Mouse (Mus musculus) midbrain, embryonic 12.5 days (tissue): Measurements from ENCODE around the gene Gne. TPM values are rescaled to one million over a fixed set of nuclear protein-coding genes. Genes with fewer than 3 reads are reported as not detected.
A peak's percentile ranks its signal among the peaks of the same experiment; 100 is the strongest.

ENCODE experiments used
- ATAC-seq: fragments of 200-750 bp; cut with Nextera tagmentation; 2 replicates; pipeline ENCODE4 v1.8.0; 2017; ENCODE audit warnings: low read depth, moderate TSS enrichment, moderate library complexity; ENCODE audit not compliant: low FRiP score
- H3K27ac ChIP-seq: fragments of 300-500 bp; sonication (generic); replicated peaks from 2 replicates; pipeline ENCODE4 v1.5.1; 2016; ENCODE audit warnings: mild to moderate bottlenecking
- H3K27me3 ChIP-seq: fragments of 300-500 bp; sonication (generic); 2 replicates; pipeline ENCODE4 v1.6.1; 2016; ENCODE audit warnings: mild to moderate bottlenecking
- H3K36me3 ChIP-seq: fragments of 300-500 bp; sonication (generic); 2 replicates; pipeline ENCODE4 v1.6.1; 2016
- H3K4me1 ChIP-seq: fragments of 300-500 bp; sonication (generic); 2 replicates; pipeline ENCODE4 v1.6.1; 2016
- H3K4me2 ChIP-seq: fragments of 300-500 bp; sonication (generic); replicated peaks from 2 replicates; pipeline ENCODE4 v1.6.1; 2016; ENCODE audit warnings: mild to moderate bottlenecking, moderate library complexity
- H3K4me3 ChIP-seq: fragments of 300-500 bp; sonication (generic); 2 replicates; pipeline ENCODE4 v1.5.1; 2016; ENCODE audit warnings: mild to moderate bottlenecking
- H3K9ac ChIP-seq: fragments of 300-500 bp; sonication (generic); replicated peaks from 2 replicates; pipeline ENCODE4 v1.6.1; 2016; ENCODE audit warnings: mild to moderate bottlenecking, moderate library complexity
- H3K9me3 ChIP-seq: fragments of 300-500 bp; sonication (generic); 2 replicates; pipeline ENCODE4 v1.6.1; 2016; ENCODE audit warnings: mild to moderate bottlenecking
- WGBS: fragments of 180-500 bp; shearing (Covaris S2); methylation state at CpG from one replicate; pipeline ENCODE4 v1.1.7; 2016; 5-methylcytosine and 5-hydroxymethylcytosine counted together
- polyA plus RNA-seq: library from polyadenylated mRNA; unstranded; fragments of >200 nt; fragmentation: Nextera tagmentation; extraction: Ambion mirVana; gene quantifications from 2 replicates; pipeline ENCODE4 v1.2.1, GENCODE M21; 2016

Gne gene
- polyA plus RNA-seq, 1 experiment from 2014 or later: 15.6 TPM

- no peak for ATAC-seq
- Histone ChIP-seq H3K9me3 (no peaks in the 10 kb centered on the region), H3K9ac (peak overlapping the region; percentile 85), H3K4me2 (peak overlapping the region; percentile 90), H3K4me3 (peak overlapping the region; percentile 90), H3K36me3 (no peaks in the 10 kb centered on the region), H3K4me1 (peaks cover 16% of the 10 kb centered on the region), H3K27ac (no peak overlapping the region), H3K27me3 (peaks cover 34% of the 10 kb centered on the region)
- WGBS: 18% methylated on average over 11 of the region's 11 CpGs
These were observed 12.2 kb downstream of the Gne start for GRCm38 (mm10) chr4:44071741-44072145.

GRCm38 (mm10) chr4:44070641-44071040, 13.3 kb downstream of the Gne start:
- H3K9ac ChIP-seq: no peak overlapping the region
- no peak for ATAC-seq
- H3K4me2 ChIP-seq: no peak overlapping the region
- H3K27ac ChIP-seq: no peak overlapping the region
- 71% methylated on average over 4 of the region's 4 CpGs for WGBS
- peaks cover 16% of the 10 kb centered on the region for H3K4me1 ChIP-seq
- no peaks in the 10 kb centered on the region for H3K36me3 ChIP-seq
- no peaks in the 10 kb centered on the region for H3K9me3 ChIP-seq
- peaks cover 34% of the 10 kb centered on the region for H3K27me3 ChIP-seq
- no peak overlapping the region for H3K4me3 ChIP-seq

- Histone ChIP-seq H3K9ac (no peak overlapping the region), H3K9me3 (no peaks in the 10 kb centered on the region), H3K36me3 (no peaks in the 10 kb centered on the region), H3K27ac (no peak overlapping the region), H3K4me1 (peaks cover 16% of the 10 kb centered on the region), H3K4me3 (no peak overlapping the region), H3K4me2 (no peak overlapping the region), H3K27me3 (peaks cover 34% of the 10 kb centered on the region)
- no peak for ATAC-seq
- 93% methylated on average over 4 of the region's 4 CpGs for WGBS
These were observed 14.6 kb downstream of the Gne start for GRCm38 (mm10) chr4:44069411-44069810.

- WGBS: 34% methylated on average over 9 of the region's 9 CpGs
- H3K4me3 ChIP-seq: no peak overlapping the region
- H3K4me2 ChIP-seq: no peak overlapping the region
- no peaks in the 10 kb centered on the region for H3K36me3 ChIP-seq
- peaks cover 29% of the 10 kb centered on the region for H3K27me3 ChIP-seq
- peaks cover 16% of the 10 kb centered on the region for H3K4me1 ChIP-seq
- no peak overlapping the region for H3K9ac ChIP-seq
- ATAC-seq: no peak
- no peak overlapping the region for H3K27ac ChIP-seq
- no peaks in the 10 kb centered on the region for H3K9me3 ChIP-seq
These were observed 15.2 kb downstream of the Gne start for GRCm38 (mm10) chr4:44068736-44069135.

GRCm38 (mm10) chr4:44066891-44067290, 17.1 kb downstream of the Gne start:
- no peak overlapping the region for H3K9ac ChIP-seq
- H3K4me3 ChIP-seq: no peak overlapping the region
- peaks cover 24% of the 10 kb centered on the region for H3K27me3 ChIP-seq
- no peak overlapping the region for H3K27ac ChIP-seq
- no peak for ATAC-seq
- no peaks in the 10 kb centered on the region for H3K9me3 ChIP-seq
- WGBS: 93% methylated on average over 6 of the region's 6 CpGs
- no peak overlapping the region for H3K4me2 ChIP-seq
- H3K4me1 ChIP-seq: peaks cover 15% of the 10 kb centered on the region
- H3K36me3 ChIP-seq: no peaks in the 10 kb centered on the region

GRCm38 (mm10) chr4:44065355-44066025, 18.5 kb downstream of the Gne start:
- Histone ChIP-seq H3K9ac (no peak overlapping the region), H3K9me3 (no peaks in the 10 kb centered on the region), H3K4me1 (peaks cover 5% of the 10 kb centered on the region; the same call in 1 of the 2 replicates), H3K27ac (no peak overlapping the region), H3K4me3 (no peak overlapping the region), H3K27me3 (peaks cover 14% of the 10 kb centered on the region), H3K4me2 (no peak overlapping the region), H3K36me3 (no peaks in the 10 kb centered on the region)
- WGBS: 42% methylated on average over 16 of the region's 16 CpGs
- ATAC-seq: 0 out of 2 replicates have a peak, but pooled peaks have one; percentile 63

GRCm38 (mm10) chr4:44062816-44063215, 21.2 kb downstream of the Gne start:
- peaks cover 5% of the 10 kb centered on the region for H3K27me3 ChIP-seq
- 92% methylated on average over 14 of the region's 14 CpGs for WGBS
- no peak overlapping the region for H3K9ac ChIP-seq
- H3K9me3 ChIP-seq: no peaks in the 10 kb centered on the region
- H3K27ac ChIP-seq: no peak overlapping the region
- ATAC-seq: no peak
- no peaks in the 10 kb centered on the region for H3K4me1 ChIP-seq
- H3K36me3 ChIP-seq: peaks cover 4% of the 10 kb centered on the region; the same call in 1 of the 2 replicates
- H3K4me3 ChIP-seq: no peak overlapping the region
- no peak overlapping the region for H3K4me2 ChIP-seq

GRCm38 (mm10) chr4:44062062-44062461, 21.9 kb downstream of the Gne start:
- no peaks in the 10 kb centered on the region for H3K4me1 ChIP-seq
- no peak overlapping the region for H3K27ac ChIP-seq
- H3K27me3 ChIP-seq: no peaks in the 10 kb centered on the region; the same call in 1 of the 2 replicates
- no peak overlapping the region for H3K4me3 ChIP-seq
- no peak for ATAC-seq
- peaks cover 4% of the 10 kb centered on the region; the same call in 1 of the 2 replicates for H3K36me3 ChIP-seq
- no peaks in the 10 kb centered on the region for H3K9me3 ChIP-seq
- WGBS: 70% methylated on average over 9 of the region's 9 CpGs
- no peak overlapping the region for H3K4me2 ChIP-seq
- H3K9ac ChIP-seq: no peak overlapping the region

GRCm38 (mm10) chr4:44059674-44060073, 24.3 kb downstream of the Gne start:
- 90% methylated on average over 13 of the region's 13 CpGs for WGBS
- no peak overlapping the region for H3K27ac ChIP-seq
- no peak overlapping the region for H3K4me2 ChIP-seq
- no peaks in the 10 kb centered on the region for H3K4me1 ChIP-seq
- peaks cover 4% of the 10 kb centered on the region; the same call in 1 of the 2 replicates for H3K36me3 ChIP-seq
- H3K4me3 ChIP-seq: no peak overlapping the region
- H3K9ac ChIP-seq: no peak overlapping the region
- no peak for ATAC-seq
- H3K27me3 ChIP-seq: no peaks in the 10 kb centered on the region; the same call in 1 of the 2 replicates
- H3K9me3 ChIP-seq: no peaks in the 10 kb centered on the region

GRCm38 (mm10) chr4:44049812-44050211, 34.2 kb downstream of the Gne start:
- 84% methylated on average over 5 of the region's 5 CpGs for WGBS
- Histone ChIP-seq H3K4me2 (no peak overlapping the region), H3K9me3 (no peaks in the 10 kb centered on the region), H3K36me3 (0 out of 2 replicates have a peak, but pooled peaks cover 3% of the 10 kb centered on the region), H3K9ac (no peak overlapping the region), H3K4me3 (no peak overlapping the region), H3K27ac (no peak overlapping the region), H3K4me1 (no peaks in the 10 kb centered on the region), H3K27me3 (peaks cover 34% of the 10 kb centered on the region)
- no peak for ATAC-seq

GRCm38 (mm10) chr4:44046066-44046465, 37.9 kb downstream of the Gne start:
- ATAC-seq: no peak
- no peak overlapping the region for H3K4me2 ChIP-seq

GRCm38 (mm10) chr4:44044685-44045356, 39.2 kb downstream of the Gne start:
- Histone ChIP-seq H3K36me3 (peaks cover 28% of the 10 kb centered on the region), H3K4me2 (no peak overlapping the region), H3K4me3 (no peak overlapping the region), H3K9ac (no peak overlapping the region), H3K4me1 (no peaks in the 10 kb centered on the region), H3K27me3 (peaks cover 58% of the 10 kb centered on the region), H3K27ac (no peak overlapping the region), H3K9me3 (no peaks in the 10 kb centered on the region)
- 96% methylated on average over 5 of the region's 5 CpGs for WGBS
- ATAC-seq: no peak

More at GRCm38 (mm10) chr4:44046066-44046465, 37.9 kb downstream of the Gne start:
- Histone ChIP-seq H3K9me3 (no peaks in the 10 kb centered on the region), H3K36me3 (peaks cover 19% of the 10 kb centered on the region), H3K27ac (no peak overlapping the region), H3K27me3 (peaks cover 49% of the 10 kb centered on the region), H3K4me3 (no peak overlapping the region), H3K4me1 (no peaks in the 10 kb centered on the region), H3K9ac (no peak overlapping the region)
- 82% methylated on average over 5 of the region's 5 CpGs for WGBS
